Mouse (Mus musculus) spleen, adult 18-20 months (tissue): ENCODE measurements around the gene Mink1.

Experiments
- DNase-seq, 2 experiments: peaks; one replicate each; pipeline ENCODE4 v3.0.0; 2022; ENCODE audit warnings: mixed read lengths in 2 of 2

The Mink1 gene

DNA sequence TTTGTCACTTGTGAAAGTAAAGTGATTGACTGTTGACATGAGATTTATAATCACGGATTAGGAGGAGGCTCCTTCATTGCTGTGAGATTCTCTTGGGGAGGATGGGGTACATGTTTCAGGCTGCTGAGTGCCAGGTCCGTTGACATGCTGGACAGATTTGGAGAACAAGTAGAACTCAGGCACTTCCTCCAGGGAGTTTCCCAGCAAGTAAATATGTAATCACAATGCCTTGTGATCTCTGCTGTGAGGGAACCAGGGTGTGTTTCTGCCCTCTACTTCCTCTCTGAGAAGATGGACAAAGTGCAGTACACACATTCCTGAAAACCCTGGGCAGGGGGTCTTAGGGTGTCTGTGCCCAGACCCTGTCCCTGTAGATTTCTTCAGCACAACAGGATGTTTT, 33.0 kb downstream of the Mink1 start:
- no peak for DNase-seq

DNA sequence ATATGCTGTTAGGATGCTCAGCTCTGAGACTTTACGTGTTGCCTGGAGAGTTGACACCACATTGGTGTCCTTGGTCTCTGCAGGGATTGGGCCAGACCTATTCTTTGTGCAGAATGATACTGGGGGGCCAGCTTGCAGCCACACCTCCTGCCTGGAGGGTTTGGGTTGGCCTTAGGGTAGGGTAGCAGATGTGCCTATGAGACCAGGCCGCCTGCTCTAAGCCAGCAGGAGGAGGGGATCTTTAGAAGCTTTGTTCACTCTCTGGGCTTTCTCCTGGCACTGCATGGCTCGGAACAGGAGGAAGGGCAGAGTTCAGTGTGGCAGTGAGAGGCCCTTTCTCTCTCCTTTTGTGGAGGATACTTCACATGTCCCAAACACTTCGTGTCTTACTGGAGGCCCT, 33.4 kb downstream of the Mink1 start:
- DNase-seq: no peak

DNA sequence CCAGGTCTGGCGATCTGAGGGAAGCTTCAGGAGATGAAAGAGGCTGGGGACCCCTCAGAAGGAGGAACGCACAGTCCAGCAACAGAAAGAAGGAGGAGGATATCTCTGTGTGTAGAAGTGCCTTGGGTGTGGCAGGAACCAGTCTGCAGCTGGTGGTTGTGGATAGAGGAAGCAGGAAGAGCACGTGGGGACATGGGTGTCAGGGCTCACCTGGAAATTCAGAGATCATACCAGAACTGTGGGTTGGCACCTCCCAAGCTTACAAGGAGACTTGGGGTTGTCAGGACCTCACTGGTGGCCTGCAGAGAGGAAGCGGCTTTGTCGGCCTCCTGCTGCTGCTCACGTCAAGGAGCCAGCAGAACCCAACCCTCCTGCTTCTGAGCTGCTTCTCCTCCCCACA, 34.6 kb downstream of the Mink1 start:
- DNase-seq: no peak

DNA sequence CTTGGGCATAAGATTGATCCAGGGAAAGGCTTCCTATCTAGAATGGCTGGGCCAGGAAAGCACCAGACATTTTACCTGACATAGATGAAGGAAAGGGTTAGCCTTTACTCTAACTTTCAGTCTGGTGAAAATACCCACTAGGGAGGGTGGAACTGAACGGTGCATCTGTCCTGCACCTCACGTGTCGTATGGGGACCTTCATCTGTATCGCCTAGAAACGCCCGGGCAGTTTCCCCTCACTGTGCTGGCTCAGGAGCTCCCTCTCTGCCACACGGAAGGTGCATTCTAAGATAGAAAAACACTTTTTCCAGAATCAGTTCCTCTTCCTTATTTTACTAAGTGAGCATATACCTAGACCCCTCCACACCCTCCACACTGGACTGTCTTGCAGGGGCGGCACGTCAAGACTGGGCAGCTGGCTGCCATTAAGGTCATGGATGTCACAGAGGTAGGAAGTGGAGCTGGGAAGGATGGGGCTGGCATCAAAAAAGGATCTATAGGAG, 35.8 kb downstream of the Mink1 start:
- no peak for DNase-seq

DNA sequence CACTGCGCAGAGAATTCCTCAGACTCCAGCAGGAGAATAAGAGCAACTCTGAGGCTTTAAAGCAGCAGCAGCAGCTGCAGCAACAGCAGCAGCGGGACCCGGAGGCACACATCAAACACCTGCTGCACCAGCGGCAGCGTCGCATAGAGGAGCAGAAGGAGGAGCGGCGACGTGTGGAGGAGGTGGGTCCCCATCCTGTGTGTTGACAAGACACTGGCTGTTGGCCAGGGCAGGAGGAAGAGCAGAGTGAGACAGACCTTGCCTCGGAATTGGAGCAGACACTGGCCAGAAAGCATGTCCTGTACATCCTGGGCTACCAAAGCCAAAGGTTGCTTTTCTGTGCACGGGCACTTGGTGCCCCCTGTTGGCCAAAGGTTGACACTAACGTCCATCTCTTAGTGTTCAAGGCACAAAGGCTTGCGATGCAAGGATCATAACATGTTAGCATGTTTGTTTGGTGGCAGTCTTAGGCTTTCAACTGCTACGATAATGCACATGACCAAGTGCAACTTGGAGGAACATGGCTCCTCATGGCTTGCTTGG, 42.4 kb downstream of the Mink1 start:
- peak; percentile 59 to 76 for DNase-seq

DNA sequence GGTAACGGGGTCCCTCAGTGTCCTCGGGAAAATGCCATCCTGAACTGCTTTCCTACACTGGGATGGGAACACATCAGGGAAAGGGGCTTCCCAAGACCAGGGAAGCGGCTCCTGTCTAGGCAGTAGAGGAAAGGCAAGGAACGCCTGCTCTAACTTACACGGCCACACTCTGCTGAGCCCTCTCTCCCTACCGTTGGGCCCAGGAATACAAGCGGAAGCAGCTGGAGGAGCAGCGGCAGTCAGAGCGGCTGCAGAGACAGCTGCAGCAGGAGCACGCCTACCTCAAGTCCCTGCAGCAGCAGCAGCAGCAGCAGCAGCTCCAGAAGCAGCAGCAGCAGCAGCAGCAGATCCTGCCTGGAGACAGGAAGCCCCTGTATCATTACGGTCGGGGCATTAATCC, 44.0 kb downstream of the Mink1 start:
- DNase-seq: no peak

DNA sequence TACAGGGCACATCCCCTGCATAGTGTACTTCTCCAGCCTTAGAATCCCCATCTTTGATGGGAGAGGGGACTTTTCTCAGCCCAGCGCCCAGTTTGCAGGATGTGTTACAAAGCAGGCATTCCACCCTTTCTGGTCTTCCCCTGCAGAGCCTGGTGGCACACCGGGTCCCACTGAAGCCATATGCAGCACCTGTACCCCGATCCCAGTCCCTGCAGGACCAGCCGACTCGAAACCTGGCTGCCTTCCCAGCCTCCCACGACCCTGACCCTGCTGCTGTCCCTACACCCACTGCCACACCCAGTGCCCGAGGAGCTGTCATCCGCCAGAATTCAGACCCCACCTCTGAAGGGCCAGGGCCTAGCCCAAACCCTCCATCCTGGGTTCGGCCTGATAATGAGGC, 44.9 kb downstream of the Mink1 start:
- DNase-seq: no peak

DNA sequence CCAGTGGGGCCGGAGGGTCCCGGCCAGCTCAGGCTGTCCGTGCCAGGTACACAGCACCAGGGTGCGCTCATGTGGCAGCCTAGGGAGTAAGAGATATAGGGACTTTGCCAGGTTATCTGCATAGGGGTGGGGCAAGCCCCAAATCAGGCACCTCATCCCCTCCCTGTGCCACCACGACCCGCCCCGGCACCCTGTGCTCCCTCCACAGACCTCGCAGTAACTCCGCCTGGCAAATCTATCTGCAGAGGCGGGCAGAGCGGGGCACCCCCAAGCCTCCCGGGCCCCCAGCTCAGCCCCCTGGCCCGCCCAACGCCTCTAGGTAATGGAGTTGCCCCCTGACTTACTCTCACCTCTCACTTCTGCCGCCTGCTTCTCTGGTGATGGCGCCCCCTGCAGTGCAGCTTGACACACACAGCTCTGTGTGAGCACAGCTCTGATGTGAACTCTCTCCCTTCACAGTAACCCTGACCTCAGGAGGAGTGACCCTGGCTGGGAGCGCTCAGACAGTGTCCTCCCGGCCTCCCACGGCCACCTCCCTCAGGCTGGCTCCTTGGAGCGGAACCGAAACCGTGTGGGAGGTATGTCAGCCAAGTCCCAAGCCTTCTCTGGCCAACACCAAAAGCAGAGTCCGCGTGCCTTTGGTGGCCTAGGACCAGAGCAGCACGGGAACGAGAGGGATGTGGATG, 45.8 kb downstream of the Mink1 start:
- peak in 1 of 2 experiments; percentile 36 for DNase-seq

DNA sequence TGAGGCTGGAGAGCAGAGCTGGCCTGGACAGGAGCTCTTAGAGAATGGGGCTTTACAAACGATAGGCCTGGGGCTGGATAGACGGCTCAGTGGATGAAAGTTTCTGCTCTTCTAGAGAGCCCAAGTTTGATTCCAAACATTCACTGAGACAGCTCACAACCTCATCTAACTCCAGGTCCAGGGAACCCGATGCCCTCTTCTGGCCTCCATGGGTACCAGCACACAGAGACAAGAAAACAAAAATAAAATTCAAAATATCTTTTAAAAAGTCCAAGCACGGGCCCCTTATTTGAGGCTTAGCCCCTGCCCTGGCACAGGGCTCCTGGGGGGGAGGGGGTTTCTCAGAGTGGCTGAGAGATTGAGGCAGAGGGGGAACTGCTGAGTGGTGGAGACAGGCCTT, 48.1 kb downstream of the Mink1 start:
- no peak for DNase-seq

DNA sequence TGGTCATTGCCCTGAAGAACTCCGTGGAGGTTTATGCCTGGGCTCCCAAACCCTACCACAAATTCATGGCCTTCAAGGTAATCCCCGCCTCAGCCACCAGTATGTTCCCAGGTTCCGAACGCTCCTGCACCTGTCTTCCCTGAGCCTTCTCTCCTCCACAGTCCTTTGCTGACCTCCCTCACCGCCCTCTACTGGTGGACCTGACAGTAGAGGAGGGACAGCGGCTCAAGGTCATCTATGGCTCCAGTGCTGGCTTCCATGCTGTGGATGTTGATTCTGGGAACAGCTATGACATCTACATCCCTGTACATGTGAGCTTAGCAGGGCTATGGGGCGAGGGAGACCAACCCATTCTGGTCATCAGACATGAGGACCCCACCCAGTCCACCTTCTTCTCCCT, 49.8 kb downstream of the Mink1 start:
- DNase-seq: no peak

DNA sequence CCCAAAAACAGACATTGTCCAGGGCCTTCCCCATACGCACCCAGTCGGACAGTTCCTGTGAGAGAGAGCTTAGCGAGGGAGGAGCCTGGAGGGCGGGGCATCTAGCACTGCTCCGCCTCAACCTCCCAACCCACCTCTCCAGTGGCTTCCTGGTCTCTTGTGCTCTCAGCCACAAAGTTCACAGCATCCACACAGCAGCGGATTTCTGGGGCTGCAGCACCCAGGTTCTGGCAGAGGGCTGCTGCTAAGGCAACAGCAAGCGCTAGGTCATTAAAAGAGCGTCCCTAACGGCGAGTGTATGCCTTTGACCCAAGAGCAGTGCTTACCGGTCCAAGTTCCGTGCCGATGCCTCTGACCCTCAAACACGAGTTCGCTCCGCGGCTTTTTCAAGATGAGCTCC, 52.4 kb downstream of the Mink1 start:
- DNase-seq: peak; percentile 67 to 77

DNA sequence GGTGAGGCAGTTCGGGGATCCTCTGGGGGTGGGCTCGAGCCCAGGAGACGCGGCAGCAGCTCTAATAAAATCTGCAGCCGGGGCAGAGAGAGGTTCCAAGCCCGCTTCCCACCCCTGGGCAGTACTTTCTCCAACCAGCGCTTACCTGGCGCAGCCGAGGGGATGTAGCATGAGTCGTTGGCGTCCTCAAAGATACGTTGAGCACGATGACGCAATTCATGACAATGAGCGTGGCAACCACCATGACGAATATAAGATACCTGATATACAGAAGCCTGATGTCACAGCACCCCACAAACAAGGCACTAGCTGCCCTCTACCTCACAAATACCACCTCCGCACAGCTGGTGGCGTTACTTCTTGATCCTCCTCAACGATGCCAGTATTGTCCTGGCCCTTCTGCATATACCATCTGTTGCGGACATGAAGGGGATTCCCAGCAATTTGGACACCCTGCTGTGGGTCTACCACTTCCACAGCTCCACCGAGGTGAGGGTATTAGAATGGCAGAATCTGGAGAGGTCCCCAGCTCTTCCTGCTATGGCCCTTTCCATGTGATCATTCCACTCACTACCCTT, 52.9 kb downstream of the Mink1 start, which contains the start of gene 4930544D05Rik:
Gene 4930544D05Rik, plus strand, starts transcription at position 333 of the 578 bp plus-strand sequence.
- DNase-seq: no peak

DNA sequence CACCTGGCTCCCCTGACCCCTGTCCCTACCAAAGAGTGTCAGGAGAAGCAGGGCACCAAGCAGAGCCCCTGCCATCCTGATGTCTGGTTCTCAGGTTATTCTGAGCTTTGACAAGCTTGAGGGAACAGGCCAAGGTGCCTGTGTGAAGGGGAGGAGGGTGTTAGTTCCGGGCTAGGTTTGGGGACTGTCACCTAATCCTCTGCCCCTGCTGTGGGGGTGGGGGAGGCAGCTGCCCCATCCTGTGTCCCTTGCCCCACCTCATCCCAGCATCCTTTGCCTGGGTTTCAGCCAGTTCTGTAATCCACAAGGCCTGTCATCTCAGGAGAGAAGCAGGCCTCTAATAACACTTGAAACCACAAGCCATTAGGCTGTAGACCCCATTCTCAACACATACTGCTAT, 56.4 kb downstream of the Mink1 start, which contains the start of gene Chrne:
Gene Chrne, minus strand, starts transcription at position 116 of the 400 bp plus-strand sequence.
- DNase-seq: no peak

DNA sequence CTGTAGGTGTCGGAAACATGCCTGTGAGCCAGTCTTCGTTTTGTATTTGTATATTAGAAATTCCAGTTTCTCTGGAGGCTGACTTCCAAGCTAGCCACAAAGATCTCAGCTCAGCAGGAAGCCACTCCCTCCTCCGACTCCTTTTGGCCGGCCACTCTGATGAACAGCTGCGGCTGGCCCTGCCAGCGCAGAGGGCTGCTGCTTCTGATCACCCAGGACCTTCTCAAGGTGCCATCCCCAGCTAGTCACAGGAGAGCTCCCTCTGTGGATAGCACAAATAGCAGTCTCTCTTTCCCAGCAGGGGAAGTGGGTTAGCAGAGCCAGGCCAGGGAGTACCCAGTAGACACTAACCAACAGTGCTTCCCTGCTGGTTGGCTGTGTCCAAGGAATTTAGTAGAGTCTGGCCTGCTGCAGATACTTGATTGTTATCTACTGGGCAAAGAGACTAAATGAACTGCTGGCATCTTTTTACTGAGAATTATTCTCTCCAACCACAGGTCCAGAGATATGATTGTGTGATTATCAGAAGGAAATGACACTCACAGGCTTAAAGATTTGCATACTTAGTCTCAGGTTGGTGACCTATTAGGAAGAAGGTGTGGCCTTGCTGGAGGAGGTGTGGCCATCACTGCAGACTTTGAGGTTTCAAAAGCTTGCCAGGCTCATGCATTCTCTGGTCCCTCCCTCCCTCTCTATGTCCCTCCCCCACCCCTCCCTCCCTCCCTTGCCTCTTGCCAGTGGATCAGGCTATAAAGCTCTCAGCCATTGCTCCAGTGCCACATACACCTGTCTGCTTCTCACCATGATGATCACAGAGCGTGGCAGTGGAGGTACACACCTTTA, 59.5 kb downstream of the Mink1 start:
- no peak for DNase-seq

DNA sequence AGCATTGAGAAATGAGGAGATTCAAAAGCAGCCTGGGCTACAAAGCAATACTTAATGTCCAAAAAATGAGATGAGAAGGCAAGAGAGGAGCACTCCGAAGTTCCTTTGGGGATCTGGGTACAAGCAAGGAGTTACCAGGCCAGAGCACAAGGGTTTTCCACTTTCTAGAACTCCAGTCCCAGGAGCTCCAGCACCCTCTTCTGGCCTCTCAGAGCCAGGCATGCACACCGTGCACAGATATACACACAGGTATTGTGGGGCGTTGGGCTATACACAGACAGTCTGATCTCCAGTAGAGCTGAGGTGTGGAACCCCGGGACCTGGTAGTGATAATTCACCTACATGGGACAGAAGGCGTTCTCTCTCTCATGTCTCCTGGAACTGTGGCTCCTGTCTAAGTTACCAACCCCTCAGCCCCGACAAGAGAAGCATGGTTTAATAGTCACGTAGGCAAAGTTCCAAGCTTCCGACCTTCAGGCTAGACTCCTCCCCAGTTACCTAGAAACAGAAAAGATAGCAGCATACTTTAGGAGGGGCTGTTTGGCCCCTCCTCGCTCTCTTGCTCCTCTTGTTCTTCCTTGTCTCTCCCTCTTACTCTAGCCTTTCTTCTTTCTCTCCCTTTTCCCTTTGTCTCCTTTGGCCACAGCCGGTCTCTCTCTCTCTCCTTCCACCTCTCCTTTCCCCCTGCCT, 60.5 kb downstream of the Mink1 start:
- DNase-seq: no peak

DNA sequence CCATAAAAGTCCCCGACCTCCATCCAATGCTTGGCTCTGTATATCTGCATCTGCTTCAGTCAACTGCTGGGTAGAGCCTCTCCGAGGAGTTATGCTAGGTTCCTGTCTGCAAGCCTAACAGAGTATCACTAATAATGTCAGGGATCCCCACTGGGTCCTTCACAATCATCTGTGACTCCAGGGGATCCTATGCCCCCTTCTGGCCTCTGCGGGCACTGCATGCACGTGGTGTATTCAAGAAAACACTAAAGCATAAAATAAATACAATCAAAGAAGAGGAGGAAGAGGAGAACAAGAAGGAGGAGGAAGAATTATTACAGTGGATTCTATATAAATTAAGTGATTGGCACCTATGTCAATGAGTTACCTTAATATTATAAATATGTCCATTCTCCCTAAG, 62.8 kb downstream of the Mink1 start:
- peak in 1 of 2 experiments; percentile 63 for DNase-seq

DNA sequence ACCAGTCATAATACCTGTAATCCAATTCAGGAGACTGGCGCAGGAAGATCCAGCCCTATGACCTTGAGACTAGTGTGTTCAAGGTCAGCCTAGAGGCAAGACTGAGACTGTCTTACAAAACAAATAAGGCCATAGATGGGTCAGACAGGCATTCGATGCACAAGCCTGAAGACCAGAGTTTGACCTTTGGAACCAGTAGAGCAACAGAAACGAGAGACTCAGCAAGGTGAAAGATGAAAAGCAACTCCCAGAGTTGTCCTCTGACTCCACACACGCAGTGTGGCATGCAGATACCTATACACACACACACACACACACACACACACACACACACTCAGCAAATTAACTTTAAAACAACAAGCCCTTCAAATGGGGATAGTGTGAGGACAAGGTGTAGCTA, 64.2 kb downstream of the Mink1 start:
- no peak for DNase-seq

DNA sequence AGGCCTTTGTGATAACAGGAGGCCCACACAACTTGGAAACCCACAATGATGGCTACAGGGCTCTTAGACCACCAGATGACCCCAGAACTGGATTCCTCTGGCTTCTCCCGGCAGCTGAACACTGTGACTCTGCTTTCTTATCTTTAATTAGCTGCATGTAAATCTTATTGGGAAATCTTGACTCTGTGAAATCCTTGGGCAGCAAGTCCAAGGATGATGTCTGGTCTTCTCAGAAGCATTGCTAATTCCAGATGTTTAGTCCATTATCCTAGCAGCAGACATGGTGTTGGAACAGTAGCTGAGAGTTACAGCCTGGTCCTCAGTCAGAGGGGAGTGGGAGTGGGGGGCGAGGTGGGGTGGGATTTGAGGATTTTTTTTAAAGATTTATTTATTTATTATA, 65.8 kb downstream of the Mink1 start:
- no peak for DNase-seq

DNA sequence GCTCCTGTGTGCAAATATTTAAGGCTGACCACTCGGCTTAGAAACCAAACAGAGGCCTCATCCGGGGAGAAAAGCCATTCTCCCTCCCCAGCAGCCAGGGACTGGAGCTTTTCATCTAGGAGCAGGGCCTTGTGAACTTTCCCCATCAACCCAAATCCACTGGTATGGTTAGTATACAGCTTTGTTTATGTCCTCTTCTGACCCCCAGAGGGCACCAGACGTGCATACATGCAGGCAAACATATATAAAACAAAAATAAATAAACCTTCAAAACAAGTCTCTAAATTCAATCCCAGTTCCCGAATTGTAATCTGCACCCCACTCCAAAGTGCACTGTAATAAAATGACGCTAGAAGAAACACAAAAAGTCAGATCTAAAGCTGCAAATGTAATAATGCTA, 66.9 kb downstream of the Mink1 start:
- no peak for DNase-seq

DNA sequence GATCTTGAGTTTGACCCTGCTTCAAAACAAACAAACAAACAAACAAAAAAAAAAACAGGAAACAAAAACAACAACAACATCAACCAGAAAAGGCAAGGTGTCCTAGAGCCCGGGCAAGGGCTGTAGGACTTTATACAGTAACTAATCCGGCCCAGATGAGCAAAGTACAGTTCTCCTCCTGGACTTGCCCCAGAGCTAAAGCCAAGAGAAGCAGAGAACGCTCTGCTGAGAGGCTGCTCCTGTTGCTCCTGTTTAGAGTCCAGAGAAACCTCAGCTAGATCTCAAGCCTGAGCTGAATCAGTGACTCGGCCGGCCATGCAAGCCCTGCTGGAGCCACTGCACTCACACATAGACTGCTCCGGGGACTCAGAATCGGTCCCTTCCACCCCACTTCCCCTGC, 67.4 kb downstream of the Mink1 start:
- DNase-seq: no peak

DNA sequence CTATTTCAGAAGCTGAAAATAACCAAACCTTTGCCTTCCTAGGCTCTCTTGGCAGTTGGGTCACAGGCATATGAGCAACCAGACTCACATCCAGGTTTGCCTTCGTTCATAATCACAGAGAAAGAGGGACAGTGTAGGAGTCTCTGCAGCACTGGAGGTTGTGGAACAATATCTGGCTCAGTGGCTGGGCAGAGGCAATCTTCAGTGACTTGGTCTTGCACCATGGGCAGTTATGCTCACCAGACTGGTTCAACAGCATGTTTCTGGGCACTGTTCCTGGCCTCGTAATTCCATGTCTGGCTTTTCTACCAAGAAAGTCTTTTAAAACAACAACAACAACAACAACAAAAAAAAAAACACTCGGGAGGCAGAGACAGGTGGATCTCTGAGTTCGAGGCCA, 72.9 kb downstream of the Mink1 start:
- DNase-seq: no peak

DNA sequence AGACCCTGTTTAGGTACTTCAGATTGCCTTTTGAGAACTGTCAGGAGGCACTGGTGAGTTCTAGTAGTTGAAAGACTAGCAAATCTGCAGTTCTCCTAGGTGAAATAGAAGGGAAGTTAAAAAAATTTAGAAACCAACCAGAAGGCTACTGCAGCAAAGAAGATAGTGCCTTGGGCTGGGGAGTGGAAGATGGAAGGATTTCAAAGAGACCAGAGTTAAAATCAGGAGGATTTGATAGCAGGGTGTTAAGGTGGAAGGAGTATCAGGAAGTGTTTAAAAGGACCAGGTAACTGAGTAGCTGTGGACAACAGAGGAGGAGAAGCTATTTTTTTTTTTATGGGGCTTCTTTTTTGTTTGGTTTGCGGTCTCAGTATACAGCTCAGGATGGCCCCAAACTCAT, 75.1 kb downstream of the Mink1 start:
- DNase-seq: no peak

DNA sequence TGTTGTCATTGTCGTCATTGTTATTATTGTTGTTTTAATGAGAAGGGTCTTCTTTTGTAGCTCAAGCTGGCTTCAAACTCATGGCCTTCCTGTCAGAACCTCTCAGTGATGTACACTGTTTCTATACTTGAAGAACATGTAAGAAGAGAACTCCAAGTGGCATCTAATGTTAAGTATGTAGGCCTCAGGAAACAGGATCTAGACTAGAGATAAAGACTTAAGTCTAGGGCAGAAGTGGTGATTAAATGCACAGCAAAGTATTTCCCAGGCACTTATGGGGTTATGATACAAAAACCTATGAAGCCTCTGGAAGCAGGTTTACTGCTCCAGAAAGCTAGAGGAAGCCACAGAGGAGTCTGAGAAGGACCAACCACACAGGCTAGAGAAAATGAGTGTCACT, 75.6 kb downstream of the Mink1 start:
- DNase-seq: no peak
